Mouse (Mus musculus) midbrain, embryonic 12.5 days (tissue): Measurements from ENCODE around the gene Dlg2. TPM values are rescaled to one million over a fixed set of nuclear protein-coding genes. Genes with fewer than 3 reads are reported as not detected.

Experiments used
- ATAC-seq: fragments of 200-750 bp; cut with Nextera tagmentation; 2 replicates; pipeline ENCODE4 v1.8.0; 2017; ENCODE audit warnings: low read depth, moderate TSS enrichment, moderate library complexity; ENCODE audit not compliant: low FRiP score
- H3K27ac ChIP-seq: fragments of 300-500 bp; sonication (generic); replicated peaks from 2 replicates; pipeline ENCODE4 v1.5.1; 2016; ENCODE audit warnings: mild to moderate bottlenecking
- H3K27me3 ChIP-seq: fragments of 300-500 bp; sonication (generic); 2 replicates; pipeline ENCODE4 v1.6.1; 2016; ENCODE audit warnings: mild to moderate bottlenecking
- H3K36me3 ChIP-seq: fragments of 300-500 bp; sonication (generic); 2 replicates; pipeline ENCODE4 v1.6.1; 2016
- H3K4me1 ChIP-seq: fragments of 300-500 bp; sonication (generic); 2 replicates; pipeline ENCODE4 v1.6.1; 2016
- H3K4me2 ChIP-seq: fragments of 300-500 bp; sonication (generic); replicated peaks from 2 replicates; pipeline ENCODE4 v1.6.1; 2016; ENCODE audit warnings: mild to moderate bottlenecking, moderate library complexity
- H3K4me3 ChIP-seq: fragments of 300-500 bp; sonication (generic); 2 replicates; pipeline ENCODE4 v1.5.1; 2016; ENCODE audit warnings: mild to moderate bottlenecking
- H3K9ac ChIP-seq: fragments of 300-500 bp; sonication (generic); replicated peaks from 2 replicates; pipeline ENCODE4 v1.6.1; 2016; ENCODE audit warnings: mild to moderate bottlenecking, moderate library complexity
- H3K9me3 ChIP-seq: fragments of 300-500 bp; sonication (generic); 2 replicates; pipeline ENCODE4 v1.6.1; 2016; ENCODE audit warnings: mild to moderate bottlenecking
- WGBS: fragments of 180-500 bp; shearing (Covaris S2); methylation state at CpG from one replicate; pipeline ENCODE4 v1.1.7; 2016; 5-methylcytosine and 5-hydroxymethylcytosine counted together
- polyA plus RNA-seq: library from polyadenylated mRNA; unstranded; fragments of >200 nt; fragmentation: Nextera tagmentation; extraction: Ambion mirVana; gene quantifications from 2 replicates; pipeline ENCODE4 v1.2.1, GENCODE M21; 2016

The Dlg2 gene
- polyA plus RNA-seq, 1 experiment from 2014 or later, result 4.2 TPM

DNA sequence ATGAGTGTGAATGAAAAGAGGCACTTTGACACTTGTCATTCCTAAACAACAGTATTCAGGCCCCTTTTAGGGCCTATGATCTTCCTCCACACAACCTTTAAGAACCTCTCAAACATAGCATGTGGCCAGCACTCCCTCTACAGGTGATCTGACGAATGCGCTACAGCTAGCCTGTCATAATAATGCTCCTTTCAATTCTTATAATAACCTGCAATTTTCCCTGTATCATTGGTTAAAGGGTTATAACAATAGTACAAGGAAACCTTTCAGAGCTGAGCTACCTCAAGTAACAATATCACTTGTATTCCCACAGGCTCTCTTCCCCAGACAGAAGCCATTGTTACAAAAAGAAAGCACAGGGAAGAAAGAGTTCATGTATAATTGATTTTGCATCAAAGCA, 1105.7 kb downstream of the Dlg2 start:
- Histone ChIP-seq H3K9me3 (no peaks in the 10 kb centered on the region), H3K4me1 (no peaks in the 10 kb centered on the region), H3K9ac (no peak overlapping the region), H3K4me3 (no peak overlapping the region), H3K36me3 (no peaks in the 10 kb centered on the region), H3K27me3 (no peaks in the 10 kb centered on the region), H3K4me2 (no peak overlapping the region), H3K27ac (no peak overlapping the region)
- 71% methylated on average over 2 of the region's 2 CpGs for WGBS
- ATAC-seq, result no peak

DNA sequence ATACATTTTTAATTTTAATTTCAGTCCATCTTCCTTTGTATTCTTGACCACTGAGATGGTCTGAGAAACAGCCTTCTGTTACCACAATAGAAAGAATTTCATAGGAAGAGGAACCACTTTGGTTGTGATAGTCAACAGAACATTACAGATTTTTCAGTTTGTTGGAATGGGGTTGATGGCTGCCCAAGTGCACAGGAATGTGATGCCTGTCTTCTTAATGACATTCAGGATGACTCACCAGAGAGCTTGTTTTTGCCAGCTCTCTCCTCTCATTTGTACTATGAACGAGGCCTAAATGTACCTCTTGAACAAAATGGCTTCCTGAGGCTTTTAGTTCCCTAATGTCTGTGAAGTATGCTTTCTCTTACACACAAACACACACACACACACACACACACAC, 1107.1 kb downstream of the Dlg2 start:
- H3K9ac ChIP-seq, result no peak overlapping the region
- ATAC-seq, result no peak
- H3K4me1 ChIP-seq, result no peaks in the 10 kb centered on the region
- H3K27me3 ChIP-seq, result no peaks in the 10 kb centered on the region
- H3K4me2 ChIP-seq, result no peak overlapping the region
- H3K36me3 ChIP-seq, result no peaks in the 10 kb centered on the region
- no peak overlapping the region for H3K4me3 ChIP-seq
- H3K9me3 ChIP-seq, result no peaks in the 10 kb centered on the region
- H3K27ac ChIP-seq, result no peak overlapping the region
- 78% methylated on average over 1 of the region's 1 CpGs for WGBS

DNA sequence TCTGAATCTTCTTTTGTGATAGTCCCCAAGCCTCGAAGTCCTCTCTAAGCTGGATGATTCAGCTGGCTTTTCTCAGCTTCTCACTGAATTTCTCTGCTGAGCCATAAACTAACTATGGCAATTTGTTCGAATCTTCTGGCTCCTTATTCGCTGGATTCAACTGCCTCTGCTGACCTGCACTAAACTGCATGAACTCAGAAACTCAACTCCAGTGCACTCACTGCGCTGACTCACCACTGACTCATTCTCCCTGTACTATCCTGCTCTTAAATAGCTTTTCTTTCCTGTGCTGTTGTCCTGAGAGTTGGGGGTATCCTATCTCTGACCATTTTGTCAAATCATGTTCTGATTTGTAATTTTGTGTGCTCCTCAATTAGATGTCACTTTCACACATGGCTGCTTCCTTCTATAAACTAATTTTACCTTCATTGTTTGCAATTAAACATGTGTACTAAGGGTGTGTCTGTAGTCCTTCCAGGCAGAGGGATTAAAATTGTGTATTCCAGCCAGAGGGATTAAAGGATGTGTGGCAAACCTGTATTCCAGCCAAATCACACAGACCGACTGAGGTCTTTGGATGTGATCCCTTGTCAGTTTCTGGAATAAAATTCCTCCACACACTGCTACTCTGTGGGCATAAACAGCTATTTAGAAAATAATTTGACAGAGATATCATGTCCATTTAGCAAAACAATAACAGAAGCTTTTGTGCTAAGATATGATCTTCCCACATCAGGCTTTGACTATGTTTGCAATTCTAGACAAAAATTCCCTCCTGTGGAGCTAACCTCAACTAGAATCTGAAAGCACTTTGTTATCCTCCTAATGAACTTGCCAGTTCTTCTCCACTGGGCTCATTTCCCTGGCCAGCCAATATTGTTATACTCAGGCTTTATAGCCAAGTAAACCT, 1115.0 kb downstream of the Dlg2 start:
- no peak for ATAC-seq

DNA sequence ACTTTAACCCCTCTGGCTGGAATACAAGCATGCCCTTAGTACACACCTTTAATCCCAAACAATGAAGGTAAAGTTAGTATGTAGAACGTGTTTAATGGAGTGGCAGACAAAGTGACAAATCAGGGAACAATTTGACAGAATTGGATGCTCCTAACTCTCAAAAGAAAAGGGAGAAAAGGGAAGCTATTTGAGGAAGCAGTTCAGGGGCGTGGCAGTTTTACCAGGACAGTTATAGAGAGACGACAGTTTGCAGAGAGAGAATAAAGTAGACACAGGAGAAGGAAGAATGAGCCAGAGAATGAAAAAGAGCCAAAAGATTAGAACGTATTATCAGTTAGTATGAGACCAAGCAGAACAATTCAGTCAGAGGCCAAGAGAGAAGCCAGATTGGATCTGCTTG, 1122.1 kb downstream of the Dlg2 start:
- H3K36me3 ChIP-seq, result no peaks in the 10 kb centered on the region
- no peaks in the 10 kb centered on the region for H3K4me1 ChIP-seq
- no peak overlapping the region for H3K27ac ChIP-seq
- no peak overlapping the region for H3K4me2 ChIP-seq
- no peaks in the 10 kb centered on the region for H3K9me3 ChIP-seq
- WGBS, result 73% methylated on average over 4 of the region's 4 CpGs
- H3K27me3 ChIP-seq, result no peaks in the 10 kb centered on the region
- H3K9ac ChIP-seq, result no peak overlapping the region
- ATAC-seq, result no peak
- no peak overlapping the region for H3K4me3 ChIP-seq

More for the DNA sequence above, 1115.0 kb downstream of the Dlg2 start:
- no peak overlapping the region for H3K4me3 ChIP-seq
- no peaks in the 10 kb centered on the region for H3K27me3 ChIP-seq
- no peaks in the 10 kb centered on the region for H3K36me3 ChIP-seq
- 80% methylated on average over 5 of the region's 5 CpGs for WGBS
- H3K4me1 ChIP-seq, result no peaks in the 10 kb centered on the region
- H3K9me3 ChIP-seq, result no peaks in the 10 kb centered on the region
- no peak overlapping the region for H3K9ac ChIP-seq
- H3K27ac ChIP-seq, result no peak overlapping the region
- no peak overlapping the region for H3K4me2 ChIP-seq

DNA sequence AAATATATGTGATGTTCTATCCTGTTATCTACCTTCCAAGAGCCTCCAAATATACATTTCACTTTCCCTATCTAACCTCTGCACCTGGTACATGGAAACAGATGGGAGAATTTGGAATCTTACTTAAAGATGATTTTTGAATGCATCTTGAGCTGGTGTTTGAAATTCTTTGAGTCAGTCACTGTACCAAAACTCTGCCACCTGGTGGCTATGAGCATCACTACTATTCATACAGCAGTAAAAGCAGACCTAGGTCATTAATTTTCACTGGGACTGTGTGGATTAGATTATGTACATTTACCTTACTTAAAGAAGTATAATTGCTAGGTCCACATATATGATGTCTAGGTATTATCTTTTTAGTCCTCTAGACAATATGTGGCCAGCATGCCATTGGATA, 1124.8 kb downstream of the Dlg2 start:
- no peak for ATAC-seq
- Histone ChIP-seq H3K36me3 (no peaks in the 10 kb centered on the region), H3K9ac (no peak overlapping the region), H3K4me3 (no peak overlapping the region), H3K27ac (no peak overlapping the region), H3K4me1 (no peaks in the 10 kb centered on the region), H3K9me3 (no peaks in the 10 kb centered on the region), H3K4me2 (no peak overlapping the region), H3K27me3 (no peaks in the 10 kb centered on the region)

DNA sequence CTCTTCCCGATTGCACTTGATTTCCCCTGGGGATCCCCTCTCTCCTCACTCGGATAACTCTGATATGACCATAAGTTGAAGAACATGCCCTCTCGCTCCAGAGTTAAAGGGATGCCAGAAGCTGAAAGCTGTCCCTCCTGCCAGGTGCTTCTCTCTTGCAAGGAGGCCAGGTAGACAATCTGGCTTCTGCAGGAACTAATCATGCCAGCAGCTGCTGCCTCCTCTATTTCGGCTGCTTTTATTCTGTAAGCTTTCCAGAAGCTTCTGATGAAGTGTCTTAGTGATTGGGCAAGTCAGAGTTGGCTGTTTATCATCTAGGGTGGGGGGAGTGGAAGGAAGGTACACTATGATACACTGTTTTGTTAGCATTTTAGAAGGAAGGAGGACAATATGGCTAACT, 1127.1 kb downstream of the Dlg2 start:
- WGBS, result 85% methylated on average over 4 of the region's 4 CpGs
- no peak for ATAC-seq
- H3K4me3 ChIP-seq, result no peak overlapping the region

DNA sequence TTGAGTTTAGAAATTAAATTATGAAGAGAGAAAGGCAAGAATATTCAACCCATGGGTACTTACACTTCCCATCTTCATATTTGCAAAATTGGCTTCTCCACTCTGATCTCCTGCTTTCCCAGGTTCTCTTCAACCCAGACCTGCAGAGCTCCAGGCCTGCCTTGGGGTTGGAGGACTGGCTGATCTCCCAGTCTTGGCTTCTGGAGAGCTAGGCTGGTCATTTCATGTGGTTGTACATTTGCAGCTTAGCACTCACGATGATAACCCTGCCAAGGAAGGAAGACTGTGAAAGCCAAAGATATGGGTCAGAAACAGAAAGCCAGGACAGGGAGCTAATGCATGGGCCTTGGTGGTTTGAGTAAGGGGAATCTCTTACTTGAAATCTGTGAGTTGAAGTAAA, 1176.6 kb downstream of the Dlg2 start:
- Histone ChIP-seq H3K4me3 (no peak overlapping the region), H3K27ac (no peak overlapping the region), H3K36me3 (no peaks in the 10 kb centered on the region), H3K4me2 (no peak overlapping the region), H3K4me1 (no peaks in the 10 kb centered on the region), H3K27me3 (no peaks in the 10 kb centered on the region), H3K9me3 (no peaks in the 10 kb centered on the region), H3K9ac (no peak overlapping the region)
- WGBS, result 90% methylated on average over 1 of the region's 1 CpGs
- no peak for ATAC-seq

More for the DNA sequence above, 1127.1 kb downstream of the Dlg2 start:
- Histone ChIP-seq H3K9me3 (no peaks in the 10 kb centered on the region), H3K4me2 (no peak overlapping the region), H3K27me3 (no peaks in the 10 kb centered on the region), H3K27ac (no peak overlapping the region), H3K9ac (no peak overlapping the region), H3K4me1 (no peaks in the 10 kb centered on the region), H3K36me3 (no peaks in the 10 kb centered on the region)

DNA sequence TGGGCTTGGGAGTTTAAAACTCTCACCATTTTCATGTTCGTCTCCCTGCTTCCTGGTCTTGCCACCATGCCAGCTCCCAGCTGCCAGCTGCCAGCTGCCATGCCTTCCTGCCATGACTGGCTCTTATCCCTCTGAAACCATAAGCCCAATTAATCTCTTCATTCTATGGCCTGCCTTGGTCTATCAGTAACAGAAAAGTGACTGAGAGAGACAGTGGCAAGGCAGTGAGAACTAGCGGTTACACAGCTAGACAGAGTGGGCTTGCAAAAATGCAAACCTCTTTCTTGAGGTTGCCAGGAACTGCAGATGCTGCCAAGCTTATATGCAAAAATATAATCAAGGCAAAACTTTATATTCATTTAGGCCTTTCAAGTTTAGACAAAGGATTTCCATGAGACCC, 1183.0 kb downstream of the Dlg2 start:
- no peak overlapping the region for H3K4me2 ChIP-seq
- H3K36me3 ChIP-seq, result no peaks in the 10 kb centered on the region
- H3K9ac ChIP-seq, result no peak overlapping the region
- H3K4me1 ChIP-seq, result no peaks in the 10 kb centered on the region
- H3K4me3 ChIP-seq, result no peak overlapping the region
- no peaks in the 10 kb centered on the region for H3K9me3 ChIP-seq
- no peak overlapping the region for H3K27ac ChIP-seq
- H3K27me3 ChIP-seq, result no peaks in the 10 kb centered on the region
- ATAC-seq, result no peak
- WGBS, result 65% methylated on average over 2 of the region's 2 CpGs

DNA sequence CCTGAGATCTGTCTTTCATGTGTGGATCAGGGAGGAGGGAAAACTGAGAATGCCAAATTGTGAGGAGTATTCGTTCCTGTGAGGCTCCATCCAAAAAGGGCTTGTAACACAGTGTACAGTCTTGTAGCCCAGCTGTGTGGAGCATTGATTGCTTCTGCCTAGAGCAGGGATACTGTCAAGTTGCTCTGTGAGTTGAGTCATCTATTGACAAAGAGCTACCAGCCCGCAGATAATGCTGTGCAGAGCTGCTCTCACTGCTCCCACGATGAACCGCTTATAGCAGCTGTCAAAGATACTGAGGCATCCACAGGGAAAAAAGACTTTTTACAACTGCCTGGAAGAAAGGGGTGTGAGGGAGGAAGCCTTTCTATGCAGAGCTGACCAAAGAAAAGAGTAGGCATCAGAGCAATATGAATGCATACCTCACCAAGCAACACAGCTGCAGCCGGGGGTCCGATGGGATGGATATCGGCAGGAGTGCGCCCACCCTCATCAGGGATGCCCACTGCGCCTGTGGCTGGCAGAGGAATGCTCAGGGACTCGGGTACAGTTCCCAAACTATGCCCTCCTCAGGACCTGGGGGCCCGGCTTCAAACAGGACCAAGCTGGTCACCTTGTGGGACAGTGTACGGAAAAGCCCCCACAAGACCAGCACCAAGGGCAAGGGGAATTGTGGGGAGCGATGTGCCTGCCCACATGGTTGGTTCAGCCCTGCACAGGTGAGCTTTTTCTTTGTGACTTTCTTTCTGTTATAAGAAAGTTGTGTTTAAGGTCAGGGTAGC, 1196.0 kb downstream of the Dlg2 start:
- WGBS, result 74% methylated on average over 13 of the region's 13 CpGs
- H3K27ac ChIP-seq, result no peak overlapping the region
- no peaks in the 10 kb centered on the region for H3K36me3 ChIP-seq
- no peak overlapping the region for H3K4me2 ChIP-seq
- H3K4me1 ChIP-seq, result no peaks in the 10 kb centered on the region
- H3K9me3 ChIP-seq, result no peaks in the 10 kb centered on the region
- no peak overlapping the region for H3K9ac ChIP-seq
- no peak overlapping the region for H3K4me3 ChIP-seq
- ATAC-seq, result no peak
- no peaks in the 10 kb centered on the region for H3K27me3 ChIP-seq

DNA sequence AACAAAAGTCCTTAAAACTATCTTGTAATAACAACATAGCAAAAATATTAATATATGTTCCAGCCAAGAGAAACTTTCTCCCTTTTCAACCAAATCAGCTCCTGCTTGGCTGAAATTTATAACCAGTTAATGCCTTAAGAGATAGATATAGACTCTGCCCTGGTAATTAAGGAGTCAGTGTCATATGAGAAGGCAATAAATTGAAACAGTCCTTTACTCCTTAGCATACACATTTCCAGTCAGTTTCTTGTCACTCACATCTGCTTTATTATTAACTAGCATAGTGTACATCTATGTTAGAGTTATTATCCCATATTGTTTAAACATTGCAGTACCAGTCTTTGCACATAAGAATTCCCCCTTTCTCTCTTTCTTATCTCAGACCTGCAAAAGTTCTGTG, 1197.9 kb downstream of the Dlg2 start:
- no peaks in the 10 kb centered on the region for H3K4me1 ChIP-seq
- H3K27me3 ChIP-seq, result no peaks in the 10 kb centered on the region
- H3K9me3 ChIP-seq, result no peaks in the 10 kb centered on the region
- no peak overlapping the region for H3K4me3 ChIP-seq
- H3K9ac ChIP-seq, result no peak overlapping the region
- no peak for ATAC-seq
- no peaks in the 10 kb centered on the region for H3K36me3 ChIP-seq
- H3K27ac ChIP-seq, result no peak overlapping the region
- no peak overlapping the region for H3K4me2 ChIP-seq

DNA sequence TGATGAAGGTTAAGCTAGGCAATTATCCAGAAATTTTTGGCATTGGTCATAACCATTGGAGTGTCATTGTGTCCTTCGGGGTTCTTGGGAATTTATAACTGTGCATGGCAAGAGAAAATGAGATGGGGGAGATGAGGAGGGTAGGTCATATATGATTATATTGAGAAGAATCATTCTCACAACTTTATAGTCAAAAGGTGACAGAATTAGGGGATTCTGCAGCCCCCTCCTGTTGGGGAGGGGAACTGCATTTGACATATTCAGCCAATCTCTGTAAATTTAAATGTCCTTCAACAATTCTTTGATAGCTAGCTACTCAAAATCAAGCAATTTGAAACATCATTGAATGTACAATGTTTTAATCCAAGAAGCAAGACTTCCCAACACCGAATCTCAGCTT, 1201.5 kb downstream of the Dlg2 start:
- Histone ChIP-seq H3K9ac (no peak overlapping the region), H3K4me1 (no peaks in the 10 kb centered on the region), H3K27me3 (no peaks in the 10 kb centered on the region), H3K4me3 (no peak overlapping the region), H3K27ac (no peak overlapping the region), H3K4me2 (no peak overlapping the region), H3K36me3 (no peaks in the 10 kb centered on the region), H3K9me3 (no peaks in the 10 kb centered on the region)
- ATAC-seq, result no peak
- 75% methylated on average over 2 of the region's 2 CpGs for WGBS

DNA sequence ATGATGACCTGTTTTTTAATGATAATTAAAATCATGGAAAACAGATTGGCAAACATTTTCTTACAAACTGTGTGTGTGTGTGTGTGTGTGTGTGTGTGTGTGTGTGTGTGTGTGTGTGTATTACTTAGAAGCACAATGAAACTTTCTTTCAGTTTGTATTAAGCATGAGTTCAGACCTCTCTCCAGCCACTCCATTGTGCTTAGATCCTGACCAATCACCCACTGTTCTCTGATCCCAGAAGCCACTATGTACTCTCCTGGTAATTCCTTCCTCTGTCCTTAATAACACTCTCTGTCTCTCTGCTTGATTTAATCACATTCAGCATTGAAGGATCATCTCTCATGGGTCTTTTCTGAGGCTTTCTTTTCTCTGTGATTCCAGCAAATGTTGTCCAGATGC, 1211.5 kb downstream of the Dlg2 start:
- Histone ChIP-seq H3K4me1 (no peaks in the 10 kb centered on the region), H3K36me3 (no peaks in the 10 kb centered on the region), H3K4me3 (no peak overlapping the region), H3K9ac (no peak overlapping the region), H3K9me3 (no peaks in the 10 kb centered on the region), H3K27me3 (no peaks in the 10 kb centered on the region), H3K4me2 (no peak overlapping the region), H3K27ac (no peak overlapping the region)
- ATAC-seq, result peak; percentile 72; the same call in 1 of the 2 replicates
